Mouse (Mus musculus): ENCODE measurements around the gene Tpsg1.

Gene Tpsg1

DNA sequence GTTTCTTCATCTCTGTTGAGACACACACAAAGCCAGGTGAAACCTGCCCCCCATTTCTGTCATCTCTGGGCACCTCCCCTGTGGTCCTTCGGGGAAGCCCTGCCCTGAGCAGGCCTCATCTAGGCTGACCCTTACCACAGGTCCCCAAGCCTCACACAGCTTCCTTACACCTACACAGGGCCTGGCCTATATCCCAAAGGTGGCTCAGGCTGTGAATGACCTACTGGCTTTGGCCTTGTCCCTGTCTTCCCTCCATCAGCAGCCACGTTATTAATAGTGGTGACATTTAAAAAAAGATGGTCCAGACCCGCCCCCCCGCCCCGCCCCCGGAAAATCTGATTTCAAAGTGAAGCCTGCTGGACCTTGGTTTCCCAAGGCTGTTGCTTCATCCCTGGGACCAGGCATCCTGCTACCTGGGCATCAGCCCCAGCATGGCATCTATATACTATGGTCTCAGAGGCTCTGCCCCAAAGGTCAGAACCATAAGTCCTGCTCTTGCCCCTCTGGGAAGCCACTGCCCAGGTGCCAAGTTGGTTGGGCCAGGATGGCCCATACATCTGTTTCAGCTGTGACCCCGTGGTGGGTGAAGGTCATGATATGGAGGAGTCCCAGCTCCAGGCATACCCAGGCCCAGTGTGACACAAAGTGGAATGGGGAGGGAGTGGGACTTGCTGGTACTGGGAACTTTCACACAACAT, 39.4 kb downstream of the Tpsg1 start:
- DNase-seq (ENCODE audit: low spot score): no peak

GRCm38 (mm10) chr17:25409621-25410020, 40.5 kb downstream of the Tpsg1 start:
- DNase-seq (ENCODE audit: low spot score): no peak

GRCm38 (mm10) chr17:25410180-25410579, 41.1 kb downstream of the Tpsg1 start:
- no peak for DNase-seq (ENCODE audit: low spot score)

DNA sequence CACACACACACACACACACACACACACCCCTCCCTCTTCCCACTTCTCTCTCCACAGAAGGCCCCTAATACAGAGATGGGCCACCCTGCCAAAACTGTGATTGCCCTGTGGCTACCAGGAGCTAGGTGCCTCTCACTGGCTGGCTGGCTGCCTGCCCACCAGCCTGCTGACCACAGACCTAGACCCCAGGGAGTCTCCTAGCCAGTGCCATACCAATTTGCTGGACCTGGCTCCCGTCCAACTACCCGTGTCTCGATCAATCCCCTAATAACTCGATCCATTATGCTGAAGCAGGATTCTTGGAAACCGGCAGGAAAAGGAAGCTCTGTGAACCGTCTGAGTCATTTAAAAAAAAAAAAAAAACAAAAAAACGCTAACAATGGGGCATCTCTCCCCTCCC, 41.7 kb downstream of the Tpsg1 start:
- no peak for DNase-seq (ENCODE audit: low spot score)

DNA sequence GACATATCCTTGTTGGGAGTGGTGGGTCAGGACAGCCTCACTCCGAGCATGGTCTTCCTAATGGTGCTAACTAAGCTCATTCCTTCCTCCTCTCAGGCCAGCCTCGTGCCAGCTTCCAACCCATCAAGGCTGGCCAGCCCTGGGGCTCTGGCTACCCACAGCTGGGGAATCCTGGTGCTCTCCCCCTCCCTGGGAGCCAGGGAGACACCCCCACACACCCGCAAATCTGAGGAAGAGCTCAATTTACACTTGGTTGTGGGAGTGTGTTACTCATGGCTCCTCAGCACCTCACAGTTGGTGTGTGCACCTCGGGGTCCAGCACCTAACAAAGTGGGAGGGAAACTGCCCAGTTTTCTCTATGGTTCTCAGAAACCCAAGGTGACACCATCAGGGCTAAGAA, 42.2 kb downstream of the Tpsg1 start:
- DNase-seq (ENCODE audit: low spot score): no peak

DNA sequence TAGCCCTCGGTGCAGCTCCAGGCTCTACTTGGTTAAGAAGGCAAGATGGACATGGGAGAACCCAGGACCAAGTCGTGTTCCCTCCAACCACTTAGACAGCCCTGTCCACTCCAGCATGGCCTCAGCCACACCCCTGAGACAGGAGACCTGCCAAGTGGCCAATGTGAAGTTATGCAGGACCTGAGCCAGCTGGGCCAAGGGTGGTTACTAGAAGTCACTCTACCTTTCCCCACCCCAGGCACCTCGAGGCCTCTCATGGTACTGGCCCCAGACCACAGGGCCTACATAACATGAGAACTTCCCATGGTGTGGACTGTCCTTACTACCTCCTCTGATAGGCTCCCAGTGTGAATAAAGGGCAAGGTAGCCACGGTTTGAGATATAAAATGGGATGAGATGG, 45.1 kb downstream of the Tpsg1 start:
- no peak for DNase-seq (ENCODE audit: low spot score)

DNA sequence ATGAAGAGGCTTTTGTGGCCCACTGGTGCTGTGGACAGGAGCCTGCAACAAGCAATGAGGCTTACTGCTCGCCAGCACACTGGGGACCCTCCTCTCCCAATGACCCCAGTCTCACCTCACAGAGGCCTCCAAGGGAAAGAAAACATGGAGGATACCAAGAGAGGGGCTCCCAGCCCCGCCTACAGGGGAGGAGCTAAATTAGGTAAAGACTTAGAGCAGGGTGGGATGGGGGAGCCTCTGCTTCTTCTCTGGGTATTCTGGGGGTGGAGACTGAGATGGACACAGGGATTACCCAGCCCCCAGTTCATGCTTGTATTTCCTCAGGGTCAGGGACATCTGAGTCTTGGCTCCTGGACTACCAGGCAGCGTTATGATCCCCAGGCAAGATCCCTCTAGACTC, 45.8 kb downstream of the Tpsg1 start:
- DNase-seq (ENCODE audit: low spot score): no peak

DNA sequence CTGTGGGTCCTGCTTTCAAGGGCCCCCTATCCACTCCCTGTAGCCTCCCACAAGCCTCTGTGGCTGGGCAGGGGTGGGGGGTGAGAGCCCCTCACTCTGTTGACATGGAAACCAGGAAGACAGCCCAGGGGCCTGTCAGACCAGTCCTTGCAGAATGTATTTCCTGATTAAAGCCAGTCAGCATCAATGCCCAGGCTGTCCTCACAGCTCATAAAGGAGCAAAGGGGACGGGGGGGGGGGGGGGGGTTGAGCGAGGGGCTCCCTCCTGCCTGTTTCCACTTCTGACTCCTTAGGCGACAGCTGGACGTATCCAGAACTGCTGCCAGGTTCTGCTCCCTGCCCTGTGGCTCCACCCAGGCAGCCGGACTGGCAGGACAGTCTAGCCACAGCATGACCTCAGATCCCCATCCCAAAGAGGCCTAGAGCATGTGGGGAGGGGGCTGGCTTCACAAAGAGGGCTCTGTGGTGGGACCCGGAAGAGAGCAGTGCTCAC, 46.4 kb downstream of the Tpsg1 start:
- DNase-seq (ENCODE audit: low spot score): no peak

GRCm38 (mm10) chr17:25416219-25416618, 47.1 kb downstream of the Tpsg1 start:
- DNase-seq (ENCODE audit: low spot score): no peak

DNA sequence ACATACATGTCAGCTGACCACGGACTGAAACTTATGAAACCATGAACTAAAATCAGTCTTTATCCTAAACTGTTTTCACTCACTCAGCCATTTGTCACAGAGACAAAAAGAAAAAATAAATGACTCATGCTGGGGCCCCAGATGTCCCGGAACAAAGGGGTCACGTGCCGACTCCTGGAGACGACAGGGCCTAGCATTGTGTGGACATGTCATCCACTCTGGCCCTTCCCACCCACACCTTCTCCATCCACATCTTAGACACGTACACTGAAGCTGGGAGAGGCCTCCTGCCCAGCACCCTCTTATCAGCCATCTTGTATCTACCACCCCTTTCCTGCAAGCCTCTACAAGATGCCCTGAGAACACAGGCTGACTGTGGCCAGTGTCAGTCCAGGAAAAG, 48.9 kb downstream of the Tpsg1 start:
- DNase-seq (ENCODE audit: low spot score): no peak

- DNase-seq (ENCODE audit: low spot score): no peak
Observed at GRCm38 (mm10) chr17:25418926-25419325, 49.9 kb downstream of the Tpsg1 start.

DNA sequence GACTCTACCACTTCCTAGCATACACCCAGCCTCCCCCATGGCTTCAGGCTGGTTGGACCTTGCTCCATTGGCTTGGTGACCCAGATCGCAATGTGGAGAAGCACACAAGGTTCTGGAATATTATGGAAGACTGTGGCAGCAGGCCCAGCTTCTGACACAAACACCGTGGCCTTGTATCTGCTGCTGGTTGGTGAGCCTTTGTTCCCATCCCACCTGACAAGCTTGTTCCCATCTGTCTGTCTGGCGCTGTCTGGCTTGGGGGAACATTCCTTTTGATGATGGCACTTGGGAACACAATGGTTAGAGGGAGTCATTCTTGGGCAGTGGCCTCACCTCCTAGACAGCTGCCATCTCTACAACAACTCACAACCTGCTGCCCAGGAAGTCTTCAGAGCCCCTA, 51.9 kb downstream of the Tpsg1 start:
- DNase-seq (ENCODE audit: low spot score): no peak
